Mouse (Mus musculus) embryo, embryonic 11.5 days (tissue): ENCODE measurements at regions not wholly inside any gene's neighbourhood (a gene's known extent, or its start where the extent isn't known, plus 50 kb on each side); places are given as distances from the start of the nearest gene placed in this dataset.
"Not testable (repeated sequence)": the region's sequence is repeated elsewhere in the genome, so short reads cannot be mapped to it uniquely, and the experiment has no call there.

Experiments used
- DNase-seq: peaks from one replicate; pipeline ENCODE4 v3.0.0-alpha.2; 2012; ENCODE audit warnings: low read depth, low spot score

DNA sequence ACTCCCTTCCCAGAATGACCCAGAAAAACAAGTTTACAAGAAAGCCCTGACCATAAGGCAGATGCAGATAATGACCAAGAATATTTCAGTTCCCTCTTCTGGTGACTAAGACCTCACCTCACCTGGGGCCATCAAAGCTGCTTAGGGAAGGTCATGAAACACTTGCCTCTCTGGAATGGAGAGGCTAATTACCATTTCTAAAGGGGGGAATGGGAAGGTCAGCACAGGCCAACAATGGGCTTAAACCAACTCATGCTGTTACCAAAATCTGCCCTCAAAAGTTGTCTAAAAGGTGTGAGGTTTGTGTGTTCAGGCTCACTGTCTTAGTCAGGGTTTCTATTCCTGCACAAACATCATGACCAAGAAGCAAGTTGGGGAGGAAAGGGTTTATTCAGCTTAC, 123.0 kb downstream of the Sgo2b start:
- no peak for DNase-seq

DNA sequence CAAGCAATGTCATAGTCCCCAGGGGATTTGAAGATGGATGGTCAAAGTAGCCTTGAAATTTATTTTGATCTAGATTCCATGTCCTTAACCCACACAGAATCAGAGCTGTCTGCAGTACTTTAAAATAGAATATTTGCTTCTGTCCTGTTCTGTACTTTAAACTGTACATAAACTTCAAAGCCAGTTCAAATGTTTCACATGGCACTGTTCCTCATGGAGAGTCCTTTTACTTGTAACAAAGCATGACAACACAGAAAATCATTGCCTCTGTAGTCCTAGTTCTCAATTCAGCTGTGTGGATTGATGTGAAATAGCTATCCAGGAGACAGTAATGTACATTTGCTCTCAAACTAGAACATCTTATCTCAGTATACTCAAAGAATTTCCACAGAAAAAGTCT, 123.9 kb downstream of the Sgo2b start:
- DNase-seq = no peak

DNA sequence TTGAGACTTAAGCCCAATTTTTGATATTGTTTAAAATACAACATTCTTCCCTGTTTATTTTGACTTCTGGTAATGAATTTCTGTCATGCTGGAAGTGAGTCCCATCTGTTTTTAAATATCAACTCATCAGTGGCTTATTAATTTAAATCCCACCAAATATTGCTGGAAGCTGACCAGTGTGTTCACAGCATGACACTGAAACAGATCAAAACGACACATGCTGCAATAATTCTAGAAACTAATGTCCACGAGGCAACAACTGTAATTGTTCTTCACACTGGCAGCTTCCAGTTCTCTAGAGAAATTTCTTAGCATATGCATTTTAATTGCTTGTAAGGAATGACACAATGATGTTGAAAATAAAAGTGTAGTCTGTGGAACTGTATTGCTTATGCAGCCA, 167.6 kb downstream of the Sgo2b start:
- DNase-seq = no peak

GRCm38 (mm10) chr8:63760891-63761290, 191.2 kb downstream of the Sgo2b start:
- no peak for DNase-seq

- not testable (repeated sequence) for DNase-seq
Measured at GRCm38 (mm10) chr8:63759931-63760330, 192.1 kb downstream of the Sgo2b start.

GRCm38 (mm10) chr8:63755236-63755635, 196.8 kb downstream of the Sgo2b start:
- DNase-seq = peak; percentile 19

DNA sequence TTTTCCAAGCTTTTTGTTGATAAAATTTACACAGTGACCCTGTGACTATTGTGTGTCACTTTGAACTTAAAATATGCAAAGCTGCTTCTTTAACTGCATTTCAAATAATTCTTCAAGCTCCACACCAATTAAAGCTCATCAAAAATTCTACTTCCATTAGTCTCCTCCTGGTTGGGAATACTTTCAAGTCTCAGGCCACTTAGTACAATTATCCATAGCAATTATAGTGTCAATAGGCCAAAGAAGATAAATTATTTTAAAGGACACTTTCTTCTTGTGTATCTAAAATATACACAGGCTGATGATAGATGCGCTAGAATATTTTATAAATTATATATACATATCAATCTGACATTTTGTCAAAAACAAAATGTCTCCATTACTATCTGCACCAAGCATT, 197.2 kb downstream of the Sgo2b start:
- no peak for DNase-seq

GRCm38 (mm10) chr8:63753236-63753635, 198.8 kb downstream of the Sgo2b start:
- DNase-seq = no peak

GRCm38 (mm10) chr8:63734411-63734810, 217.6 kb downstream of the Sgo2b start:
- DNase-seq = no peak

DNA sequence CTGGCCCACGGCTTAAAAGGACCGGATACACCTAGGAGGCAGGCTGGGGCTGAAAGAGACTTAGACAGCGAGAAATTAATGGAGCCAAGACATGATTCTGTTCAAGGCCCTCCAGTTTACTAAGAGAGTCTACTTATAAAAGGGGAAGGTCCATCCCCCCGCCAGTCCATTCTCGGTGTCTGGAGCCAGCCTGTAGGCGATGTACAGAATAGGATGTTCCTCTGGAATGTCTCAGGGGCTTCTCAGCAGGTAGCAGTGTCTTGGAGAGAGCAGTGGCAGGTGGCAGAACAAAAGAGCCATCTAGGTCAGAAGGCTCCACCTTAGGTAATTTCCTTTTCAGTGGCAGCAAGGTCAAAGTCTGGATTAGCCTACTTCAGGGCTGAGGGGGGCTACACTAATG, 221.3 kb downstream of the Sgo2b start:
- DNase-seq = not testable (repeated sequence)
